Mouse (Mus musculus) limb, embryonic 13.5 days (tissue): ENCODE measurements around the gene Rpl3. TPM values are rescaled to one million over a fixed set of nuclear protein-coding genes. Genes with fewer than 3 reads are reported as not detected.

ENCODE experiments used
- ATAC-seq: fragments of 200-750 bp; cut with Nextera tagmentation; 2 replicates; pipeline ENCODE4 v1.8.0; 2017; ENCODE audit warnings: low read depth, moderate number of reproducible peaks, moderate TSS enrichment; ENCODE audit not compliant: low FRiP score
- H3K27ac ChIP-seq: fragments of 300-500 bp; sonication (generic); 2 replicates; pipeline ENCODE4 v1.5.1; 2015; ENCODE audit warnings: inconsistent platforms, mild to moderate bottlenecking, moderate library complexity
- H3K27me3 ChIP-seq: fragments of 300-500 bp; sonication (generic); 2 replicates; pipeline ENCODE4 v1.6.1; 2015; ENCODE audit warnings: mild to moderate bottlenecking, inconsistent platforms
- H3K36me3 ChIP-seq: fragments of 300-500 bp; sonication (generic); 2 replicates; pipeline ENCODE4 v1.6.1; 2015; ENCODE audit warnings: inconsistent platforms, mild to moderate bottlenecking, moderate library complexity
- H3K4me1 ChIP-seq: fragments of 300-500 bp; sonication (generic); 2 replicates; pipeline ENCODE4 v1.6.1; 2015; ENCODE audit warnings: inconsistent platforms
- H3K4me2 ChIP-seq: fragments of 300-500 bp; sonication (generic); replicated peaks from 2 replicates; pipeline ENCODE4 v1.6.1; 2015; ENCODE audit warnings: inconsistent platforms, mild to moderate bottlenecking, moderate library complexity
- H3K4me3 ChIP-seq: fragments of 300-500 bp; sonication (generic); 2 replicates; pipeline ENCODE4 v1.5.1; 2015; ENCODE audit warnings: moderate library complexity, mild to moderate bottlenecking, inconsistent platforms
- H3K9ac ChIP-seq: fragments of 300-500 bp; sonication (generic); 2 replicates; pipeline ENCODE4 v1.6.1; 2015; ENCODE audit warnings: mild to moderate bottlenecking, inconsistent platforms
- H3K9me3 ChIP-seq: fragments of 300-500 bp; sonication (generic); 2 replicates; pipeline ENCODE4 v1.6.1; 2016; ENCODE audit warnings: inconsistent platforms
- WGBS: fragments of 180-500 bp; shearing (Covaris S2); methylation state at CpG from one replicate; pipeline ENCODE4 v1.1.7; 2015; 5-methylcytosine and 5-hydroxymethylcytosine counted together
- polyA plus RNA-seq: library from polyadenylated mRNA; unstranded; fragments of >200 nt; fragmentation: Nextera tagmentation; extraction: Ambion mirVana; gene quantifications from 2 replicates; pipeline ENCODE4 v1.2.1, GENCODE M21; 2015

The Rpl3 gene
- polyA plus RNA-seq, 1 experiment from 2014 or later, result 1,057 TPM

GRCm38 (mm10) chr15:80096406-80096805 lies 4.7 kb upstream of the Rpl3 start:
- ATAC-seq, result no peak
- no peak overlapping the region for H3K4me2 ChIP-seq

GRCm38 (mm10) chr15:80095596-80095995 lies 3.9 kb upstream of the Rpl3 start:
- Histone ChIP-seq H3K4me2 (no peak overlapping the region), H3K4me3 (no peak overlapping the region), H3K4me1 (peaks cover 37% of the 10 kb centered on the region), H3K27me3 (peaks cover 72% of the 10 kb centered on the region), H3K27ac (no peak overlapping the region), H3K9ac (no peak overlapping the region), H3K36me3 (no peaks in the 10 kb centered on the region), H3K9me3 (no peaks in the 10 kb centered on the region)
- no peak for ATAC-seq
- 71% methylated on average over 1 of the region's 1 CpGs for WGBS

More at GRCm38 (mm10) chr15:80096406-80096805, 4.7 kb upstream of the Rpl3 start:
- Histone ChIP-seq H3K36me3 (no peaks in the 10 kb centered on the region), H3K27me3 (peaks cover 66% of the 10 kb centered on the region), H3K4me3 (no peak overlapping the region), H3K27ac (no peak overlapping the region), H3K9me3 (no peaks in the 10 kb centered on the region), H3K9ac (peak overlapping the region; percentile 5; the same call in 1 of the 2 replicates), H3K4me1 (peaks cover 31% of the 10 kb centered on the region)
- 68% methylated on average over 10 of the region's 10 CpGs for WGBS

DNA sequence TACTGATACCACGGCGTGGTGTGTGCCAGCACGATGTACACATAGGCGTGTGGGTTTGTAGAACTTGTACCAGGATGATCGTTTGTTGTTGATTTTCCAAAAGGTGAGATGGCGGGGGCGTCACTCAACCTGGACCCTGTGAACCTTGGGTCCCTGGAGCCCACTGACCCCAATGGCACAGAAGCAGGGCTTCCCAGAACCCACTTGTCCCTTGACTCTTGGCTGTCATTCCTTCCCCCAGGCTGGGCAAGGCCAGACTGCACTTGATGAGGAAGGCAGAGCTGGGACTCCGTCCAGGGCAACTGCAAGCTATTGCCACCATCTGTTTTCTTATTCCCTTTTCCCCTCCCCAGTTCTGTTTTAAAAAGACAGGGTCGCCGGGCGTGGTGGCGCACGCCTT lies 2.5 kb upstream of the Rpl3 start:
- H3K36me3 ChIP-seq, result no peaks in the 10 kb centered on the region
- no peak overlapping the region for H3K4me2 ChIP-seq
- H3K4me3 ChIP-seq, result no peak overlapping the region
- H3K4me1 ChIP-seq, result peaks cover 38% of the 10 kb centered on the region
- H3K9ac ChIP-seq, result no peak overlapping the region
- H3K27me3 ChIP-seq, result peaks cover 84% of the 10 kb centered on the region
- no peaks in the 10 kb centered on the region for H3K9me3 ChIP-seq
- ATAC-seq, result no peak
- WGBS, result 91% methylated on average over 13 of the region's 13 CpGs
- no peak overlapping the region for H3K27ac ChIP-seq

GRCm38 (mm10) chr15:80092599-80092998 lies 931 bp upstream of the Rpl3 start:
- H3K9me3 ChIP-seq, result no peaks in the 10 kb centered on the region
- H3K4me1 ChIP-seq, result peaks cover 27% of the 10 kb centered on the region
- H3K36me3 ChIP-seq, result no peaks in the 10 kb centered on the region
- no peak overlapping the region for H3K9ac ChIP-seq
- no peak overlapping the region for H3K4me3 ChIP-seq
- H3K27me3 ChIP-seq, result peaks cover 71% of the 10 kb centered on the region
- WGBS, result 16% methylated on average over 8 of the region's 8 CpGs
- no peak for ATAC-seq
- no peak overlapping the region for H3K4me2 ChIP-seq
- no peak overlapping the region for H3K27ac ChIP-seq

DNA sequence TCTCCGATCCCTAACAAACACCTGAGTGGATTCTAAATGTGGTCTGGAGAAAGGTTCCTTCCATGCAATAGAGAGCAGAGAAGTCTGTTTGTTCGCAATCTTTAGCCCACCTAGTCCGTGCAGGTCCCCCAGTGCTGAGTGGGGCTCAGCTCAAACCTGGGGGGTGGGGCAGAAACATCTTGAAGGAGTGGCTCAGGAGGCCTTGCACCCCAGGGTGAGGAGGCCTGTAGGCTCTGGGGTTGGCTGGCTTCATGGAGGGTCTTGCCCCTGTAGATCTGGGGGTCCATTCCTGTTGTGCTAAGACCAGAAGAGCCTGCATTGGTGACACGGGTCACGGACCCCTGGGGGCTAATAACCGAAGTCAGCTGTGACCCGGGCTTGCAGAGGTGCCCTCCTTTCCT lies 373 bp upstream of the Rpl3 start:
- Histone ChIP-seq H3K4me2 (peak overlapping the region; percentile 97), H3K27me3 (peaks cover 69% of the 10 kb centered on the region), H3K36me3 (no peaks in the 10 kb centered on the region), H3K9ac (no peak overlapping the region), H3K4me1 (peaks cover 21% of the 10 kb centered on the region), H3K4me3 (peak overlapping the region; percentile 66), H3K27ac (no peak overlapping the region), H3K9me3 (no peaks in the 10 kb centered on the region)
- 21% methylated on average over 7 of the region's 7 CpGs for WGBS
- ATAC-seq, result no peak

DNA sequence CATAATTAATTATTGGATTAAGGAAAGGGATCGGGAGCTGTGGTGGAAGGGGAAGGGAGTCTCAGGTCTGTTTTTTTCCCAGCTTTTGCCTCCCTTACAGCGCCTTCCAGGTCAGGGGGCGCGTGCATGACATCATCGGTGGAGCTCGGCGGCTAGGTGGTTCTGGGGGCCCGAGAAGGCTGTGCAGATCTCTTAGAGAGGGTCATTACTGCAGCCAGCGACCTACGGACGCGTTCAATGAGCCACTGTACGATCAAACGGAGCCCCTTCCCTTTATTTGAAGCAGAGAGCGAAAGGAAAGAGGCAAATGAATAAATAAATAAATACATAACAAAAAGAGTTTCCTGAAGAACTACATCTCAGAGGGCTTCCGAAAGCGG lies 937 bp downstream of the Rpl3 start:
- Histone ChIP-seq H3K4me1 (peaks cover 18% of the 10 kb centered on the region; the same call in 1 of the 2 replicates), H3K9ac (peak overlapping the region; percentile 57), H3K4me3 (peak overlapping the region; percentile 66), H3K9me3 (peaks cover 4% of the 10 kb centered on the region; the same call in 1 of the 2 replicates), H3K27ac (no peak overlapping the region), H3K27me3 (peaks cover 59% of the 10 kb centered on the region), H3K4me2 (peak overlapping the region; percentile 97), H3K36me3 (no peaks in the 10 kb centered on the region)
- WGBS, result 2% methylated on average over 17 of the region's 17 CpGs
- ATAC-seq, result peak; percentile 37; the same call in 1 of the 2 replicates

DNA sequence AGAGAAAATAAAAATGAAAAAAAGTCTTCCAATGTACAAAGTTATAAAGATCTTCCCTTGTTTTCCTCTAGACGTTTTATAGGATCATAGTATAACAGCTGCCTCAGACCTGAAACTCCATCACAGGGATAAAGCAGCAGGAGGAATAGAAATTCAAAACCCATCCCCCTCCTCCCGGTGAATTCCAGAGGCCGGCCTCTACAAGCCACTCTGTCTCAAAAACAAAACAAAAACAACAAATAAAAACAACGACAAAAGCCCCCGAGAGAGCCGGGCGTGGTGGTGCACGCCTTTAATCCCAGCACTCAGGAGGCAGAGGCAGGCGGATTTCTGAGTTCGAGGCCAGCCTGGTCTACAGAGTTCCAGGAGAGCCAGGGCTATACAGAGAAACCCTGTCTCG lies 1.5 kb downstream of the Rpl3 start:
- Histone ChIP-seq H3K4me3 (no peak overlapping the region), H3K27ac (no peak overlapping the region), H3K9ac (no peak overlapping the region), H3K9me3 (peaks cover 4% of the 10 kb centered on the region; the same call in 1 of the 2 replicates), H3K4me2 (peak overlapping the region; percentile 97), H3K36me3 (no peaks in the 10 kb centered on the region), H3K27me3 (peaks cover 54% of the 10 kb centered on the region), H3K4me1 (peaks cover 18% of the 10 kb centered on the region; the same call in 1 of the 2 replicates)
- ATAC-seq, result no peak
- 72% methylated on average over 11 of the region's 11 CpGs for WGBS

DNA sequence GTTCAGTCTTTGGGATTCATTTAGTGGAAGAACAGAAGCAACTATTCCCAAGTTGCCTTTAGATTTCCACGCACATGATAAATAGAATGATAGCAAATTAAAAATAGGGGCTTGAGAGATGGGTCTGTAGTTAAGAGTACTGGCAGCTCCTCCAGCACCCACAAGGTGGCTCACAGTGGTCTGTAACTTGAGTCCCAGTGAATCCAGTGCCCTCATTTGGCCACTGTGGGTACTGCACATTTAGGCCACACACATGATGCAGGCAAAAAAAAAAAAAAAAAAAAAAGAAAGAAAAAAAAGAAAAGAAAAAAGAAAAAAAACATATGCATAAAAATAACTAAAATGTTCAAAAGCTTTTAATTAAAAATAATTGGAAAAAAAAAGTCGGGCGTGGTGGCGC lies 3.0 kb downstream of the Rpl3 start:
- WGBS, result 32% methylated on average over 4 of the region's 4 CpGs
- Histone ChIP-seq H3K4me2 (no peak overlapping the region), H3K9ac (no peak overlapping the region), H3K4me1 (peaks cover 18% of the 10 kb centered on the region; the same call in 1 of the 2 replicates), H3K4me3 (no peak overlapping the region), H3K27me3 (peaks cover 47% of the 10 kb centered on the region), H3K9me3 (peaks cover 4% of the 10 kb centered on the region; the same call in 1 of the 2 replicates), H3K36me3 (no peaks in the 10 kb centered on the region), H3K27ac (no peak overlapping the region)
- no peak for ATAC-seq

- ATAC-seq, result no peak
- WGBS, result 89% methylated on average over 9 of the region's 9 CpGs
- Histone ChIP-seq H3K36me3 (no peaks in the 10 kb centered on the region), H3K4me3 (no peak overlapping the region), H3K27me3 (peaks cover 35% of the 10 kb centered on the region), H3K4me2 (no peak overlapping the region), H3K4me1 (peaks cover 17% of the 10 kb centered on the region; the same call in 1 of the 2 replicates), H3K9ac (no peak overlapping the region), H3K27ac (no peak overlapping the region), H3K9me3 (peaks cover 4% of the 10 kb centered on the region; the same call in 1 of the 2 replicates)
Observed at GRCm38 (mm10) chr15:80087406-80088012, 4.2 kb downstream of the Rpl3 start.

DNA sequence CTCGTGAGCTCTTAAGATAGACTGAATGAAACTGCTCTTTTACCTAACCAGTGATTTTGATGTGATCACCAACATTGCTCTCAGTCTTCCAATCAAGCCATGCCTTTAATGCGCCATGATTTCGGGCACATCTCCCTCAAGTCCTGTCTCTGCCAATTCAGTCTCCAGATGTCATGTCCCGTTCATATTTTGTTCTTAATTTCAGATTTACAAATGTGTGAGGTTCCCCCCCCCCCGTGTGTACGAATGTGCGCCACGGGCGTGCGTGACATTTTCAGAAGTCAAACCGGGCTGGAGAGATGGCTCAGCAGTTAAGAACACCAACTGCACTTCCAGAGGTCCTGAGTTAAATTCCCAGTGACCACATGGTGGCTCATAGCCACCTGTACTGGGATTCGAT lies 7.9 kb downstream of the Rpl3 start:
- H3K4me1 ChIP-seq, result peaks cover 28% of the 10 kb centered on the region
- H3K27me3 ChIP-seq, result no peaks in the 10 kb centered on the region
- peak overlapping the region; percentile 65 for H3K9ac ChIP-seq
- peak overlapping the region; percentile 98 for H3K27ac ChIP-seq
- H3K4me3 ChIP-seq, result peak overlapping the region; percentile 87
- H3K4me2 ChIP-seq, result peak overlapping the region; percentile 94
- peaks cover 37% of the 10 kb centered on the region for H3K36me3 ChIP-seq
- no peak; the same call in none of the 2 replicates for ATAC-seq
- H3K9me3 ChIP-seq, result peaks cover 4% of the 10 kb centered on the region; the same call in 1 of the 2 replicates
- under 1% methylated on average over 12 of the region's 12 CpGs for WGBS

GRCm38 (mm10) chr15:80083276-80083731 lies 8.4 kb downstream of the Rpl3 start:
- Histone ChIP-seq H3K4me3 (peak overlapping the region; percentile 87), H3K27ac (peak overlapping the region; percentile 98), H3K9ac (peak overlapping the region; percentile 96), H3K27me3 (no peaks in the 10 kb centered on the region), H3K36me3 (peaks cover 41% of the 10 kb centered on the region), H3K9me3 (peaks cover 4% of the 10 kb centered on the region; the same call in 1 of the 2 replicates), H3K4me2 (peak overlapping the region; percentile 94), H3K4me1 (peaks cover 31% of the 10 kb centered on the region)
- peak; percentile 95 for ATAC-seq
- WGBS, result under 1% methylated on average over 30 of the region's 30 CpGs

DNA sequence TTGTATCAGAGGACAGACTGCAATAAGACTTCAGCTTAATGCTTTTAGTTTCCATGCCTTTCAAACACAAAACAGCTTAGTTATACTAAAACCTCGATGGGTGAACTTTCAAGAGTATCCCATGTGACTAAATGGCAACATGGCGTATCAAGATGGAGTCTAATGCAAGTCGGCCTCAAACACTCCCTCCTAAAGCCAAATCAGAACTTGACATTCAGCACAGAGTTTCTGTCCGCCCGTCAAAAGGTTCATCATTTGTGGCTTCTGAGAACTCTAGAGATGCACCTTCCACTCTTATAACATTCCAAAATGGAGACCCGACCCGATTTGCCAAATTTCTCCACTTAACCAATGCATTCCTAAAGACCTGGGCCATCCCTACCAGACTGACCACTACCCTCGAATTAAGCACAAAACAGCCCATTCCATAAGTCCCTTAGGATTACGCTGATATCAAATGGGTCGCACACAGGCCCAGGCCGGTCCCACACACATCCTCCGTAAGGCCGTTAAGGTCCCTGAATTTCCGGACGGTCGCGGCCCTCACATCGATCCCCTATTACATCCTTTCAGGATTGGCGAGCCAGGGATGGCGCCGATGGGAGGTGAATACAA lies 8.9 kb downstream of the Rpl3 start:
- Histone ChIP-seq H3K4me2 (peak overlapping the region; percentile 94), H3K27me3 (no peaks in the 10 kb centered on the region), H3K36me3 (peaks cover 47% of the 10 kb centered on the region), H3K9ac (peak overlapping the region; percentile 96), H3K4me3 (peak overlapping the region; percentile 87), H3K9me3 (peaks cover 4% of the 10 kb centered on the region; the same call in 1 of the 2 replicates), H3K27ac (peak overlapping the region; percentile 93), H3K4me1 (peaks cover 31% of the 10 kb centered on the region)
- ATAC-seq, result no peak; the same call in 1 of the 2 replicates
- WGBS, result under 1% methylated on average over 21 of the region's 21 CpGs
